Mouse (Mus musculus): Measurements from ENCODE around the gene C130073F10Rik.
"Not testable (repeated sequence)": the region's sequence is repeated elsewhere in the genome, so short reads cannot be mapped to it uniquely, and the experiment has no call there.

DNA sequence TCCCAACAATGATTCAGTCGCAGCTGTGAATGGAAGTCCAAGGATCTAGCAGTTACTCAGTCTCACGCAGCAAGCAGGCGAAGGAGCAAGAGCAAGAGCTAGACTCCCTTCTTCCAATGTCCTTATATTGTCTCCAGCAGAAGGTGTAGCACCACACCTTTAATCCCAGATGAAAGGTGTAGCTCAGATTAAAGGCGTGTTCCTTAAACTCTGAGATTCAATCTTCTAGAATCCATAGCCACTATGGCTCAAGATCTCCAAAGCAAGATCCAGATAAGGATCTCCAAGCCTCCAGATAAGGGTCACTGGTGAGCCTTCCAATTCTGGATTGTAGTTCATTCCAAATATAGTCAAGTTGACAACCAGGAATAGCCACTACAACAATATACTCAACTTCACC lies 49.7 kb downstream of the C130073F10Rik start, which contains the start of gene B020004J07Rik:
- not testable (repeated sequence) for TF ChIP-seq CTCF, EP300 (IDR thresholded peaks at IDR 0.05)

Data from lung, postnatal 0 days (tissue).